Mouse (Mus musculus): ENCODE measurements at regions not wholly inside any gene's neighbourhood (a gene's known extent, or its start where the extent isn't known, plus 50 kb on each side); places are given as distances from the start of the nearest gene placed in this dataset.

- DNase-seq (ENCODE audit: low spot score in 2 of 2): no peak
- intact Hi-C loops (cut with DNase I): no loop called here
Observed at GRCm38 (mm10) chr12:39328377-39328776, 549.2 kb downstream of the Etv1 start.

GRCm38 (mm10) chr12:39339101-39339538 lies 559.9 kb downstream of the Etv1 start:
- no peak for DNase-seq (ENCODE audit: low spot score in 2 of 2)
- intact Hi-C loops (cut with DNase I): no loop called here

- DNase-seq (ENCODE audit: low spot score in 2 of 2): no peak
- intact Hi-C loops (cut with DNase I): no loop called here
Observed at GRCm38 (mm10) chr12:39341751-39342271, 562.6 kb downstream of the Etv1 start.

GRCm38 (mm10) chr12:39342327-39342726 lies 563.1 kb downstream of the Etv1 start:
- intact Hi-C loops (cut with DNase I): no loop called here
- no peak for DNase-seq (ENCODE audit: low spot score in 2 of 2)

GRCm38 (mm10) chr12:39371480-39372245 lies 592.5 kb downstream of the Etv1 start:
- no peak for DNase-seq (ENCODE audit: low spot score in 2 of 2)
- intact Hi-C loops (cut with DNase I): no loop called here

GRCm38 (mm10) chr12:39373721-39374120 lies 594.5 kb downstream of the Etv1 start:
- intact Hi-C loops (cut with DNase I): no loop called here

More at GRCm38 (mm10) chr12:39373721-39374120, 594.5 kb downstream of the Etv1 start:
- DNase-seq (ENCODE audit: low spot score in 2 of 2): no peak
